Mouse (Mus musculus) testis, adult 2 months (tissue): ENCODE data around the gene Gm28539.

Source experiments
- CTCF ChIP-seq: fragments of 200-500 bp; IDR thresholded peaks from 2 replicates; pipeline ENCODE4 v1.5.1; 2012; ENCODE audit warnings: low read depth, mild to moderate bottlenecking, inconsistent platforms, low read length, moderate library complexity; ENCODE audit not compliant: control insufficient read depth, insufficient read depth, insufficient replicate concordance
- POLR2A ChIP-seq: fragments of 200-500 bp; IDR thresholded peaks from 2 replicates; pipeline ENCODE4 v1.6.1; 2012; ENCODE audit warnings: low read depth, mild to moderate bottlenecking, inconsistent platforms, low read length, moderate library complexity; ENCODE audit not compliant: control insufficient read depth

DNA sequence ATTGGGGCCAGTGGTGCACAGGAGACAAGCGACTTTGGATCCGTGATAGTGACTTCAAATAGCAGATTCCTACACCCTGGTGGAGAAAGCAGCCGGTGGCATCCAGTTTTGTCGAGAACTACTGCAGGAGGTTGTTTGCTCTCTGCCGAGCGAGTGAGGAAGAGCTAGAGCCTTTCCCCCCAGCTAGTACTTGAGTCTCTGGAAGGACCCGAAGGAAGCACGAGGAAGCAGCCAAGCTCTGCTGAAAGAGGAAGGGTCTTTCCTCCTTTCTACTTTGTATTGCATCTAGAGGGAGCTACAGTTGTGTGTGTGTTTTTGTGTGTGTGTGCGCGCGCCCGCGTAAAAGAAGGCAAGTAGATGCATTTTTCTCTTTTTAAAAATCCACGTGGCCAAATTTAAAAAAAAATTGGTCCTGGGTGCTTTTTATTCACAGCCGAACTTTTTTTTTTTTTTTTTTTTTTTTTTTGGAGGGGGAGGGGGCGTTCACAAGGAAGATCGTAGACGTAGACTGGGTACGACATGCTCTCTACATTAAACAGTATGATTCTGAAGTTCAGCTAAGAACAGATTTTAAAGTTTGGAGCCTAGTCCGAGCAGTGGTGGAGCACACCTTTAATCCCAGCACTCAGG lies 41.8 kb downstream of the Gm28539 start:
- TF ChIP-seq CTCF: no peak
- TF ChIP-seq POLR2A: no peak
